Mouse (Mus musculus) right cerebral cortex, postnatal 10 days (tissue): ENCODE measurements around the gene Sun2.

ENCODE experiments used
- DNase-seq, 2 experiments: peaks; one replicate each; pipeline ENCODE4 v3.0.0; 2021; ENCODE audit warnings: low spot score in 2 of 2

Gene Sun2

DNA sequence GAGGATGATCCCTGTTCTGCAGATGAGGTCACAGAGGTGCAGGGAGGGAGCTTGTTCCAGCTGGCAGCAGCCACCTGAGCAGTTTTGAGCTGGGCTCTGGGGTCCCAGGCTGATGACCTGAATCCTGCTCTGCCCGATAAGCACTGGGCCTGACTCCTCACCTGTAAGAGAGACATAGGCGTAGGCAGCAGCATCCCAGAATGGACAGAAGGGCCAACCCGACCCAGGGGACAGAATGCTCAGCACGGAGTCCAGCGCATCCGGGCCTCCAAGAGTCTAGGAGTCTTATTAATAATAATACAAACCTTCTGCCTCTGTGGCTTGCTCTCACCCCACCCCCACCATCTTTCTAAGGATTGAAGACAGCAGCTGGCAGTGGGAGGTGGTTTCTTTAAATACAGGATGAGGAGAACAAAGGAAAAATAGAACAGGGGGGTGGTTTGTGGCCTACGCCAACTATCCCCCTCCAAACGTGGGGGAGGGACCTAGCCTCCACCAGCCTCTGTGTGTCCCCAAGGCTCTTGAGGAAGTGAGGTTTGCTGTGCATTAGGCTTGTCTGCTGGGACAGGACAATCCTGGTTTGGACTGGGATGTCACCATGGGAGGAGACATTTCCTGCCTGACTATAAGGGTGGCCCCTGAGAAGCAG, 13.8 kb upstream of the Sun2 start:
- peak; percentile 64 to 72 for DNase-seq

DNA sequence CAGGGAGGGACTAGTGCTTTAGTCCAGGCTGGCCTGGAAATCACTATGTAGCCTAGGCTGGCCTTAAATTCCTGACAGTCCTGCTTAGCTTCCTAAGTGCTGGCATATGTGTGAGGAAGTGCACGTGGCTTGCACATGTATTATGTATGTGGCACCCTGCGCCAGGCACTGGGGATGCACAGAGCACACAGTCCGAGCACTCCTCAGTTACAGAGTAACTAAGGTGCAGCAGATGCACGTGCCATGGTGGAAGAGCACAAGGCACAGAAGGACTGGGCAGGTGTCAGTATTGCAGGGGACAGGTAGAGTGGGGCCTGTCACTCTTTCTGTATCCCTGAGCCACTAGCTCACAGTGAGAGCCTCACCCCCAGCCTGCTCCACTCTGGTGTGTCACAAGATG, 12.8 kb upstream of the Sun2 start:
- DNase-seq: no peak

DNA sequence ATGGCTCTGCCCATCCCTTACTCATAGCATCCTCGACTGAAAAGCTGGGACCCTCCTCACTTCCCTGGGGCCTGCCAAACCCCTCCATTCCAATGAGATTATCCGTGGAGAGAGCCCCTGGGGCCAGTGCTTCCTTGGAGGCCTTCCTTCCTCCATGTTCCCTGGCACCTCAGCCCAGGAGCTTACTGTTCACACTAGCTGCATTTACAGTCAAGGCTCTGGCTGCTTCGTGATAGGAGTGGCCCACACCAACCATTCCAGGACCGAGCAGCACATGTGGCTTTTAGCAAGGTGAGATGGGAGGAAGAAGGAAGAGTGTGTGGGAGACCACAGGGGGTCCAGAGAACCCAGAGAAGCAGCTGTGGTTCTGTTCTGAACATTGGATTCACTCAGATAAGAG, 11.5 kb upstream of the Sun2 start:
- DNase-seq: no peak

DNA sequence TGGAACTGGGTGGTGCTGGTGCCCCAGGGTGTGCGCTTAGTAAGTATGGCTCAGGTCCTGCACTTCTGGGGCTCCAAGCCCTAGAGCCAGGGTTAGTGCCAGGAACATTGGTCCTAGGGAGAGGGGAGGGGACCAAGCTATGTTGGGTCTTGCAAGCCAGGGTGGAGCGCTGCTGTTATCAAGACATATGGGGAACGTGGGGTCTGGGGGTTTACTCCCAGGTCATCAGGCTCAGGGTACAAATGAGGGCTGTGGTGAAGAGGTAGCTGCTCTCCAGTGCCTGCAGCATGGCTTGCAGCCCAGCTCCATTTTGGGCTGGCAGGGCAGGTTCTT, 11.1 kb upstream of the Sun2 start:
- peak in 1 of 2 experiments; percentile 32 for DNase-seq

DNA sequence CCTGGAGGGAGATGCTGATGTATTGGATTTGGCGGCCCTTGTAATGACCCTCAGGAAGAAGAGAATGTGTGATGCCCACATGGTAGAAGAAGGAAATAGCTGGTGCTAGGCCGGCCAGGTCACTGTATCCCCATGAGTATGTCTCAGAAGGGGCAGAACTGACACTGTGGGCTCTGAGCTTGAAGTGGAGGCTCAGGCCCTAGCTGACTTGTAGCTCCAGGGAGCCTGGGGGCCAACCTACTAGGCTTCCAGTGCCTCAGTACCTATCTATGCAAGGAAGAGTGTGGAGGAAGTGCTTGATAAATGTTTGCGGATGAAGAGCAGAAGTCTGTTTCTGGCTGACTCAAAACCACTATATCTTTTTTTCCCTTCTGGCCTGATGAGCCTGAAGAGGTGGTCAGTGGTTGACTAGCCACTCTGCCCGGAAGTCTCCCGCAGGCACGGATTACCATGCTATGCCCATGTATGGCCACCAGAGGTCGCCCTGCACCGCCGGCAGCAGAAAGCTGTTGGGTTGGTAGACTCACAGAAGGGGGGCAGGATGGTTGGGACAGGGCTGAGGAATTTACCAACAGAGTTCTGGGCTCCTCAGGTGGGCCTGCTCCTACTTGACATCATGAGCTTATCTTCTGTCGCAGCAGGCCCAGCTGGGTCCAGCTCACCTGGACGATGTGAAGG, 10.5 kb upstream of the Sun2 start:
- peak; percentile 82 to 84 for DNase-seq

DNA sequence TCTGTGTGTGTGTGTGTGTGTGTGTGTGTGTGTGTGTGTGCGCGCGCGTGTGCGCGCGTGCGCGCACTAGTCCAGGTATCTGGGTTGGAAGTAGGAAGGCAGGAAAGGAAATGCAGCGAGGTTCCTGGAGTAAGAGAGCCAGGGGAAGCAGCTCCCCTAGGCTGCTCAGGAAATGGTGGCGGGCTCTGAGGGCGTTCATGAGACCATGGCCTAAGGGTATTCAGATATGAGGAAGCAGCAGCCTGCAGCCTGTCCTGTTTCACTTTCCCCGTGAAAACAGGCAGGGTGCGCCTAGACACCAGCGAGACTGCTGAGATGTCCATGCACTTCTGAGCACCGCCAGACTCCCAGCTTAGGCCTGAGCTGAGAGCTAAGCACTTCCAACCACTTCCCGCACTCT, 9.4 kb upstream of the Sun2 start:
- DNase-seq: no peak

DNA sequence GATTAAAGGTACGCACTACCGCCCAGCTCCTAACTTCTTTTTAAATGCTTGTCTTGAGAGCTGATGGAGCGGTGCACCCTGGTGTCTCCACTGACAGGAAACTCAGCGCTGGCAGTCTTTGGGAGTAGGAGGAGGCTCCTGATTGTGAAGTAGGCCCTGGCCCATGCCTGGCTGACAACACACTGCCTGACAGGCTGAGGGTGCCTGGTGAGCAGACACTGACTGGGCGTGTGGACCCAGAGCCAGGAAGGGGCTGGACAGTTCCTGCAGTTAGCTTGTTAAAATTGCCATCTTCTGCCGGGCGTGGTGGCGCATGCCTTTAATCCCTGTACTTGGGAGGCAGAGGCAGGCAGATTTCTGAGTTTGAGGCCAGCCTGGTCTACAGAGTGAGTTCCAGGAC, 7.9 kb upstream of the Sun2 start:
- DNase-seq: no peak

DNA sequence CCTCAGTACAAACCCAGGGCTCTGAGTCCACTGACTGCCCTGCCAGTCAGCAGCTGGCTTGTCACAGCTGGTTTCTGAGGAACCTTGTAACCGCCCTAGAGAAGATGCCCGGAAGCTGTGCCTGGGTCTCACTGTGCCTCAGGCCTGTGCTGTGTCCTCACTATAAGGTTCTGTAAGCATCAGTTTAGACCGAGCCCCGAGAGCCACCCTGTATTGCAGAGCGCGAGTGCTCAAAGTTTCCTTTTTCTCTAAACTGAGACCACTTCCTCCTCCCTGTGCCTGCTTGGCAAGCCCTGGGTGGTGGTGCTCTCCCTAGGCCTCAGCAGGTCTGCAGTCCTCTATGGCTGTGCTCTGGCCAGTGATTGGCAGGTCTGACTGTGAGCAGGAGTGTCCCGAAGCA, 6.8 kb upstream of the Sun2 start:
- DNase-seq: no peak

DNA sequence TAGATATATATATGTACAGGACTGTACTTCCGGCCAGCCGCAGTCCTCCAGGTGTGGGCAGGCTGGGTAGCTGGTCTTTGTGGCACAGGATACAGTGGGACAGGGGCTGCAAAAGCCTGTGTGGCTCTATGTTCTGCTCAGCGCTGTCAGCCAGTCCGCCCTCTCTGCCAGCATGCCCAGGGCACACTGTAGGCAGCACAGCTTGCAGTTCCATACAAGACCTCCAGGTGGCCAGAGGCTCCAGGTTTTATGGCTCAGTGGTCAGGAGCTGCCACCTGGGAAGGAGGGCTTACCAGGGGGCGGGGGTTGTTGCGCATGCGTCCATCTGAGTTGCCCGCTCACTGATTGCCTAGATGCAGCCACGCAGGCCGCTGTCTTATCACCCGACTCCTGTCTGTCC, 5.7 kb upstream of the Sun2 start:
- DNase-seq: peak in 1 of 2 experiments; percentile 35

DNA sequence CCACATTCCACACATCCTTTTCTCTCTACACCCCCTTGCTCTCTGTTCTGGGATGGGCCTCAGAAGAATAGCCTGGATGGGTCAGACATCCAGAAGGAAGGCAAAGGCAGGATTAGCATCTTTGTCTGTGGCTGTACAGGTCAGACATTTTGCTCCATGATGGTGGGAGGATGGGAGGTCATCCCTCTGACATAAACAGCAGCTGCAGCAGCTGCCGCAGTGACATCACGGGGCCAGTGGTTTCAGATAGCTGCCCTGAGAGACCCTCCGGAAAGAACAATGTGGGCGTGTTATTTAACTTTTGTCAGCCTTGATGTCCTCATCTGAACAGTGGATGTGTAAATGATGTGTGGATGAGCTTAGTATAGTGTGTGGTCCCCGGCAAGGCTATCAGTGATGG, 3.5 kb upstream of the Sun2 start:
- DNase-seq: no peak

DNA sequence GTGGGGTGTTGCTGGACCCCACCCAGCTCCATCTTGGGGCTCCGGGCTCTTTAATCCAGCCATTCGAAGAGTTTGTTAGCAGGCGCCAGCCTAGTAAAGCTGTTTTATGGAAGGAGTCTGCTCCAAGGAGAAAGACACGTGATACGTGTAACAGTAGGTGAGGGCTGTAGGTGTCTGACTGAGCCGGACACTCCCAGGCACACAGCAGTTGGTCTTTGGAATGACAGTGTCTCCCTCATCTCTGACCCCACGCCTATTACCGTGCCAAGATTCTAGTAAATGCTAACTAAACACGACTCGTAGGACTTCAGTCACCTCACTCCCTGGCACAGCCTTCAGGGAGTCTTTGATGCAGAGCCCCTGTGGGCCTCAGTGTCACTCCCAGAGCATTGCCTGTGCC, 3.0 kb upstream of the Sun2 start:
- DNase-seq: no peak

DNA sequence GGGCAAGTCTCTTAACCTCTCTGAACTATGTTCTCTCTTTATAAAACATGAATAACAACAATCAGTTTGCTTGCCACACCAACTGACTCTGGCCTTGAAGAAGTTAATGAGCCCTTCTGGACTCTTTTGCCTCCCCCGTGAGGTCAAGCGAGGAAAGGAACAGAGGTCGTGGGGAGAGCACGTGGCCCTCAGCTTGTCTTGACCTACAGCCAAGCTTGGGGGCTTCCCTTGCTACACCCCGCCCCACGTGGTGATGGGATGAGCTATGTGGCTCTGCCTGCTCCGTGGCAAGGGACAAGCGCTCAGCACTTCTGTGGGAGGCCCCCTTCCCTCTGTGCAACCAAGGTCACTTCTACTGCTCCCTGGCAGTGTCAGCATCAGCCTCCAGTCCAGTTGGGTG, 2.4 kb upstream of the Sun2 start:
- DNase-seq: no peak

DNA sequence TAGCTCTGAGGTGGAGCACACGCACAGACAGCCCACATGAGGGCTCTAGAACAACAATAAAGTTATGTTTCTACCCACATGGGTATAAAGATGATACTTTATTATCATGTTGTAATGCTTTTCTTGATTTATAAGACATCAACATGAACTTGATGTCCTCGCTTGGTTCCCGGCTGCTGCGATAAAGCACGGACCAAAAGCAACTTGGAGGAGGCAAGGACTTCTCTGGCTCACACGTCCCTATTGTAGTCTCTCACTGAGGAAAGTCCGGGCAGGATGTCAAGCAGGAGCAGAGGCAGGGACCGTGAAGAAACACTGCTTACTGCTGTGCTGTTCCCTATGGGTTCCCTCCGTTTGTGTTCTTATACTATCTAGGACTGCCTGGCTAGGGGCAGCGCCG, 1.7 kb upstream of the Sun2 start:
- no peak for DNase-seq

DNA sequence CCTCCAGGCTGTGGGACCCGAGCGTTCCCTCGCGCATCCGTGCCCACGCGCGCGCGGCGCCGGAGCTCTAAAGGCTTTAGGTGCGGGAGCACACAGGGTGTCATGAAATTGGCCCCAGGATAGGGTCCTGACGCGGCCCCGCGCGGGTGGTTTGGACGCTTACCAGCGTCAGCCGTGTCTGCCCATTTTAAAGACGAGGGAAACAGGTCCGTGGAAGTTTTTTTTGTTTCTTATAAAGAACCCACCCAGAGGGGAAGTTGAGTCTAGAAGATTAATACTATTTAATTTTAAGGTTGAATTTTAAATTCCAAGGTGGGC, 329 bp upstream of the Sun2 start:
- no peak for DNase-seq

DNA sequence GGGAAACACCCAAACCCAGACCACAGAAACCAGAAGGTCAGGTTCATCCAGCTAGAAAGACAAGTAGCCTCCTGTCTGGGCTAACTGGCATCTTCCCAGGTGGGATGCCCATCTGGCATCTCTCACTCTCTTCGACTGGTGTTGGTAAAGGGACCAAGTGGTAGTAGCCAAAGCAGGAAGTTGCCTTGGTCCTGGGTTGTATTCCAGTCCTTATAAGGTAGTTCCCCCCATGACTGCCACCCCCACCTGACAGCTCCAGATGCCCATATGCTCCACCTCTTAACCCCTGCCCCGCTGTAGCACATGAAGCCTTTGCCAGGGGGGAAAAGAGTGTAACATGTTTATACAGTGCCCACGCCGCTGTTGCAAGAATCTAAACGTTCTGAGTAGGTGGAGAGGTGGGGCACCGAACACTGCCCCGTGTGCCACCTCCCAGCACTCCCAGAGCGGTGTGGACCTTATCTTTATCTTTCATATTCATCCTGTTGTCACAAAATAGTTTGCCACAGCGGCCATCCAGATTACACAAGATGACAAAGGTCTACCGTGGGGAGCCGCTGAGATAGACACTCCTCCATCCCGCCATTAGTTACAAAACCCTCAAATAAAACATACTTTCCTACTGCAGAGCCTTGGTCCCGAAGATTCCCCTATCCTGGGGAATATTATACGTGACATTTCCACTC, 1.0 kb downstream of the Sun2 start:
- no peak for DNase-seq

DNA sequence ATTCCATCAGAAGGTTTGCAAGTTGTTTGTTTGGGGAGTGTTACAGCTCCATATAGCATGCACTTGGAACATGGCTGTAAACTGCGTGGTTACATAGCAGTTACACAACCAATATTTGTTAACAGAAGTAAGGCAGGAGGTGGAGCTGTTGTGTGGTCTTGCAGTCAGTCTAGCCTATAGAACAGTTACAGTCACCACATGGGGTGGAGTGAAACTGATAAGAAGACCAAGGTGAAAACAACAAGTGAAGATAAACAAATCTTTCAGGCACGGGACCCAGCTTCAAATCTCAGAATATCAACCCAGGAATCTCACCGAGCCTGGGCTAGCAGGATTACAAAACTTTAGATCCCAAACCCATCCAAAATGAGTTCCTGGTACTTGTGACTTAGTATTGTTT, 1.6 kb downstream of the Sun2 start:
- DNase-seq: no peak

DNA sequence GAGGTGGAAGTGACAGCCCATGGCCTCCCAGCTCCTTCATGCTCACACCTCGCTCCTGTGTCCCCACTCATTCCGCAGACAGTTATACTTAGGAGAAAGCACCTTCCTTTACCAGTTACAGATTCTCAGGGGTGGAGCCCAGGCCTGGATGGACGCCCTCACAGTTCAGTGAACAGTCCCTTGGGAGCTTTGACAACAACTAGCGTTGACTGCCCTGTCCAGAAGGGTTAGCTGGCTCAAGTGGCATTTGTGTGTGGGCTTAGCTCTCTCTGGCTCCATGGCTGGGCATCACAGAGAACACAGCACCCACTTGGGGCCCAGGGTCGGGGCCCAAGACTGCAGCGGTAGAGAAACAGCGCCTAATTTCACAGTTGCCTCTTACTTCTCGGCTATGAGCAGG, 8.0 kb downstream of the Sun2 start:
- no peak for DNase-seq

DNA sequence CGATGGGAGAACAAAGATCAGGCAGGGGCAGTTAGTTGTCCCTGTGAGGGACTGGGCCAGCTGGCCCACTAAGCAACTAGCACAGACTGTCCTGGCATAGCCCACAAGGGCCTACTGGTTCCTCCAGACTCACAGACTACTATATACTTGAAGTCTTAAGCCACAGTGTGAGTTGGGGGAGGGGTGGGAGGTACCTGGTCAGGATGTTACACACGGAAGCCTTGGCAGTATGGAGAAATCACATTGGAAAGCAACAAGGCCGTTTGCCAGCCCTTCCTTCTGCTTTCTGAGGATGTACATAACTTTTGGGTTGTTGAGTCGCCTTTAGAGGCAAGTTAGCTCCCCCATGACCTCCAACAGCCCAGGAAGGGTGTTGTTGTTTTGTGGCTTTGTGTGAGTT, 8.7 kb downstream of the Sun2 start:
- DNase-seq: no peak

DNA sequence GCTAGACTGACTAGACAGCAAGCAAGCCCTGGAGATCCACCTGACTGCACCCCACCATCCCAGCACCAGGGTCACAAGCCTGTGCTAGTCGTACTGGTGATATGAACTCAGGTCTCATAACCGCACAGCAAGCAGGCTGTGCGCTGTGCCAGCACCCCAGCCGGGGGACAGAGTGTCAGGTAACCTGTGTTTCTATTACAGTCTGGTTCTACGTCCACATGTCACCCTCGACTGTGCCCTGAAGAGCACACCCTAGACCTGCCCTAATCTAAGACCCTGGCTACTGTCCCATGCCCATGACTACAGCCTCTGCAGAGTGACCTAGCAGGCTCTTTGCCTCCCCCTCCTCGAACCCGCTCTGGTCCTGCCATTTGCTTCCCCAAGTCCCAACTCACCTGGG, 9.1 kb downstream of the Sun2 start:
- DNase-seq: no peak

DNA sequence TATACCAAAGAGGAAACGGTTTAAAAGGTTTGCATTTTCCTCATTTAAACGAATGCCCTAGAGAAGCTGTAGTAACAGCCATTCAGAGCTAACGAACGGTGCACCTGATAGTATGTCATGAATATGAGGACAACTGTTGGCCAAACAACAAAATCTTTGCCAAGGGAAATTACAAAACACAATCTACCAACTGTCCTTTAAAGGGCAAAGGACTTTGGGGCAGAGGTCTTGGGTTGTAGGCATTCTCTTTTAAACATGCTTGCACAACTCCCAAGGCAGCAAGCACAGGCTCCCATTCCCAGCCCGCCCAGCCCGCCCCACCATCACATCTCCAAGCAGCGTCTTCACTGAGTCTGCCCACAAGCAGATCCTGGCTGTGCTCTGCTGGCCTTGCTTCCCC, 10.8 kb downstream of the Sun2 start:
- DNase-seq: no peak

DNA sequence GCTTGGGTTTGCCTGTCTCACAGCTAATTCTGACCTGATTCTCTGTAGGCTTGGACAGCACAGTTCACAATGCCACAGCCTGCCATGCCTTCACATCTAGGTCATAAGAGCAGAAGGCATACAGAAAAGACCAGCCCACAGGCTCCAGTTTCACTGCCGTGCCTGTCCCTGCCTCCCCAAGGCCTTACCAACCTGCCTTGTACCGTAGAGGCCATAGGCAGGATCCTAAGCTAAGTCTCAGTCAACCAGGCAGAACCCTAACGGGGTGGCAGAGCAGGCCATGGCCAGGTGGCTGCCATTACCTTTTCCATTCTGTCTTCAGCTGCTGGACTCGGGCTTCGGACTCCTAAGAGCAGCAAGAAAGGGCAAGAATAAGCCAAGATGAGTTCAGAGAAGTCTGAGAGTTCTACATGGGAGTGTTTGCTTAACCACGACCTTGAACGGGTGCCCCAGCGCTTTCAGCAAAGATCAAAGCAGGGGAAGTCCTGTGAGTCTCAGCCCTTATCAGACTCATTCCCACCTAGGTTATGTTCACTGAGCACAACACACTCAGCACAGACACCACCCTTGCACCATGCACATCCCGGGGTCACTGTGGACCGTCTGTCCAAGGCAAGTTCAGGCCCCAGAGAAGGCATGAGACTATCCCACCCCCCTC, 13.5 kb downstream of the Sun2 start:
- DNase-seq: no peak

DNA sequence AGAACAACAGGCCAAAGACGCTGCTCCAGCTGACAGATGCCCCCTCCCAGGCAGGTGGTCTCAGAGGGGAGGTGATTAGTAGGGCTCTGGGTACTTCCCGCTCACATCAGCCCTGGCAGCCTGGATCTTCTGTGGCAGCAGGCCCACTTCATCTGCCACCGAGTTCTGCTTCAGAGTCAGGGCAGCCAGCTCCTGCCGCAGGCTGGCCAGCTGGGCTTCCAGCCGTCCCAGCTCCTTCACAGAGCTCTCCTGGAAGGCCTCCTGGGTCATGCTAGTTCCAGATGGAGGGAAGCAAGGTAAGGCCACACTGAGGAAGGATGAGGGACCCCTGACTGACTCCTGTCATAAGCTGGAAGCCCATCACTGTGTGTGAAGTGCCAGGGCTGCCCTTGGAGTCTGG, 14.0 kb downstream of the Sun2 start:
- DNase-seq: no peak

DNA sequence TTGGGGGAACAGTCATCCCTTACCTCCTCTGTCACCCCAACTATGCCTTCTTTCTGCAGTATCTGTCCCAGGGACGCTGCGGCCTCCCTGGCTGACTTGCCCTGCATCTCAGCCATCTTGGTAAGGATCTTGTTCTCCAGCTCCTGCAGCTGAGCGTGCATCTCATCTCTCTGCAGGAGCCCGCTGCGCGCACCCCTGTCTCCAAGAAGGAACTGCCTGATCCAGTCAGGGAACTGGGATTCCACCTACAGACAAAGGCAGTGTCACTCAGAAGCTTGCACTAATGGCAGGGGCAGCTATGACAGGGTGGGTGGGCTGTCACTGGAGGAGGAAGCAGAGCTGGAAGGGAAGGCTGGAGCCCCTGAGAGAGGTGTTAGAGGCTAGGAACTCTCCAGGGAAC, 14.5 kb downstream of the Sun2 start:
- DNase-seq: peak in 1 of 2 experiments; percentile 57
